Mouse (Mus musculus) cerebellum, adult (tissue): ENCODE data around the gene Sertad2.
A peak's percentile ranks its signal among the peaks of the same experiment; 100 is the strongest.

Experiments
- ATAC-seq: cut with Nextera tagmentation; 2 replicates; pipeline ENCODE4 v1.9.2; 2017; ENCODE audit warnings: mild to moderate bottlenecking, moderate library complexity, mixed read lengths; ENCODE audit not compliant: insufficient number of reproducible peaks, low FRiP score, low TSS enrichment

Gene Sertad2

DNA sequence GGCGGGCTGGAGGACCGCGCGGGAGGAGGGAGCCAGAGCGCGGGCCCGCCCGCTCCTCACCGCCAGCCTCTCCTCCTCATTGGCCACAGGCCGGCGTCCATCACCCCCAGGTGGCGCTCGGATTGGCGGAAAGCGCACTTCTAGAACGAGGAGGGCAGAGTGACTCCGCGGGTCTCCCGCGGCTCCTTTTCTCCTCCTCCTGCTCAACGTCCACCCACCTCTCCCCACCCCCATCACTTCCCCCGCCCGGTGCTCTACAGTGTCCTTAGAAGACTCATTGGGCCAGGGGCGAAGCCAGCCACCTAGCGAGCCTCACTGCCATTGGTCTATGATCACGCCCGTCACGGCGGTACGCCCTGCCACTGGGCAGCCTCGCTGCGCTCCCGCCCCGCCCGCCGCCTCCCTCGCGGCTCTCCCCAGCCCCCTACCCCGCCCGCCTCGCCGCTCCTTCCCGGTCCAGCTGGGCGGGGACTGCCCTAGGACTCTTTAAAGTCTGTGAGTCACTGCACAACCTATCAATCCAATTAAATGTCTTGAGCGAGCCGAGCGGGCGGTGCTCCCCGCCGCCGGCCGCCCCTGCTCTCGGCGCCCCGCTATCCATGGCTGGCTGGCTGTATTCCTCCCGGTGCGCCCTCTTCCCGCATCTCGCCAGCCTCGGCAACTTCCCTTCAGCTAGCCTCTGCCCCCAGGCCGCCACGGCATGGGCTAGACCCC lies at the start of gene Sertad2:
Sertad2 (plus strand) TSS at position 515 of the 714 bp plus-strand sequence.
- ATAC-seq: peak; percentile 96

DNA sequence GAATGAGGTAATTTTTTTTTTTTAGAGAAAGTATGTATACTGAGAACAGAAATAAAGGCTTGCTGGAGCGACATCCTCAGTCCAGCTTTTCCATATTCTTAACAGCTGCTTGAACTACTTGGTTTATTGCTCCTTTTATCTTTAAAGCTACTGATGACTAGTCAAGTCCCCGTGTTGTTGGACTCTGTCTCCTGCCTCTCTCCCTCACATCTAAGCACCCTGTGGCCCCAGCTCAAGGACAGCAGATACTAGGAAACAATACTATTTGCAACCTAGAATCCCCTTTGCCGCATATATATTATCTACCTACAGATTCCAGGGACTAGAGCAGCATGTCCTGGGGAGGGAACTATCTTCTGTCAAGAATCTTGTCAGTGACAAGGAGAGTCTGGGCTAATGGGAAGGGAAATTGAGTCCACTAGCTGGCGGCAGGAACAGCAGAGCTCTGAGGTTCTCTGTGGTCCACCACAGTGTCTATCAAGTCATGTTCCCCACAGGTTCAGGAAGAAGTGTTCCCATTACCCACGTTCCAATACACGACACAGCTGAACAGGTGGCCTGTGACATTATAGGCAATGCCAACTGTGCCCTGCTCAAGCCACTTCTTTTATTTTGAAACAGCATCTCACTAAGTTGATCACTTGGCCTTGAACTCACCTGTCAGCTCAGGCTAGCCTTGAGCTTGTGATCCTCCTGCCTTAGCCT lies 49.0 kb upstream of the Sertad2 start:
- no peak for ATAC-seq

GRCm38 (mm10) chr11:20500516-20500915 lies 42.5 kb upstream of the Sertad2 start:
- no peak for ATAC-seq

- no peak for ATAC-seq
Observed at GRCm38 (mm10) chr11:20501160-20501955, 41.7 kb upstream of the Sertad2 start.

GRCm38 (mm10) chr11:20513574-20513973 lies 29.5 kb upstream of the Sertad2 start:
- no peak for ATAC-seq

DNA sequence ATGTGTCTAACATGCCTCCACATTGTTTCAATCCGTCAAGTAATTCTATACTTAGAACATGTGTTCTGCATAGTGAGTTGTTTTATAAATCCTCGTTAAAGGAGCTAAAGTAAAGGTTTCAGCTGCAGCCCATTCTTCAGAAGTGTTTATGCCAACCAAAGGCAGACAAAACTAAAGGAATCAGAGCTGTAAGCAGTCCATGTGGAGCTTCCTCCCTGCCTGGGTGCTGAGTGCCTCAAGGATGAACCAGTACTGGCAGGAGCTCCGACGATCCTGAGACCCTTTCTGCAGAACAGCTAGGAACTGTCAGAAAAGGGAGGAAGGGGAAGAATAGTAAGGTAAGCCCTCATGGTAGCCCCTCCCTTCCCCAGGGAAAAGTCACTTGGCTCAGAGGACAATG lies 28.3 kb upstream of the Sertad2 start:
- no peak for ATAC-seq

DNA sequence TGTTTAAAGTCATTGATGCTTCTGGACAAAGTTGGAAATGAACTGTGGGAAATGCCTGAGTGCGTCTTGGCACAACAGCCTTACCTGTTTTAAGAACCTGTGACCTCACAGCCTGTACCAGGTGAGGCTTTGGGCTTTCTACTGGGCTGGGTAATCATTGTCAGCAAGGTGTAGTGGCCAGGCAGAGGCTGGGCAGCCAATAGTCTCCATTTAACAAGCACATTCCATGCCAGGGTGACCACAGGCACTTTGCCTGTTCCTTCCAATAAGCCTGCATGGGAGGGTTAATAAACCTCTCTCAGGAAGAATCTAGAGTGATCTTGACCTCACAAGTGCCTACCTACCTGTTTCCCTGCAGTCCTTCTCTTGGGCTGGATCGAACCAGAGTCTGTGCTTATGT lies 21.7 kb upstream of the Sertad2 start:
- ATAC-seq: no peak

DNA sequence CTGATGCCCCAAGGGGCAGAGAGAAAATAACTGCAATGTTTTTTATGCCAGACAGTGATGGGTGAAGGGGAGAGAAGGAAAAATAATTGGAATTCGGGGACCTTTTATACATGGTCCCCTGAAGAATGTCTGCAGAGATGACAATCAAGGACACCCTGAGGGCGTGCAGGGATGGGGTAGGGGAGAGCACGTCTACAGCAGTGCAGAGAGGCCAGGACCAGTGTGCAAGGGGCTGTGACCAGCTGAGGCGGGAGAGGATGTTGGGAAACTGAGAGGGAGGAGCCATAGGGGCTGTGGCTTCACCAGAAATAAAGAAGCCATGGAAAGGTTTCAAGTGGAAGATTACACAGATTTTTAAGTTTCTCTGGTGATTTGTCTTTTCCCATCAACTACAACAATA lies 20.3 kb upstream of the Sertad2 start:
- ATAC-seq: no peak

- ATAC-seq: no peak
Observed at GRCm38 (mm10) chr11:20524435-20524834, 18.6 kb upstream of the Sertad2 start.

DNA sequence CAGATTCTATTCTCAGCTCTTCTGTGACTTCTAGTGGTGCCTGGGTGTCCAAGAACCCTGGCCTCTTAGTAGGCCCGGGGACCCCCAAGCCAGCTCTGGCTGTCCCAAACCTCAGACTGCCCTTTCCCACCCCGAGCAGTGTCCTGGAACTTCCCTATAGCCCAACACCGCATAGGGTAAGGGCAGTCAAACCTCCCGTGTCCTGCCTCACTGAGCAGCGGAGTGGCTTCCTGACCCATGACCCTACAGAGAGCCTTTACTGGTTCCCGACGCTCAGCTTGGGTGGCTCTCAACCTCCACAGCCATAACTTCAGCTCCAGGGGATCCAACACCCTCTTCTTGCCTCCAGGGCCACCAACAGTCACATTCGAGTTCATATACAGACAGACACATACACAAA lies 17.1 kb upstream of the Sertad2 start:
- no peak for ATAC-seq

DNA sequence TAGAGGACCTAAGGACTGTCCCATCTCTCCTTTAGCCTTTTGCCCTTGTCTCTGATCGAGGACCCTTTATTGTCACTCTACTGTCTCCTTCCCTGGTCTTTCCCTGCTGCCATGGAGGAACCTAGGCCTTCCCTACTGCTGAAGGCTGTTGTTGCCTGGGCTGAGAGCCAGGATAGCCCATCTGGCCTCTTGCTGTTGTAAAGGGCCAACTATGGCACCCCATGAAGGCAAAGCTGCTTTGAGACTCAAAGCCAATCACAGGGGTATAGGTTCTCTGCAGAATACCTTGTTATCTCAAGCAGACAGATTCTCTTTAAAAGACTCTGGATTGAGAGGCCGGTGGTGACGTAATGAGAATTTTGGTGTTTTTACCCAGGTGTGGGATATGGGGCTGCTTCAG lies 15.2 kb upstream of the Sertad2 start:
- peak; percentile 53 for ATAC-seq

GRCm38 (mm10) chr11:20531682-20531991 lies 11.4 kb upstream of the Sertad2 start:
- ATAC-seq: no peak

DNA sequence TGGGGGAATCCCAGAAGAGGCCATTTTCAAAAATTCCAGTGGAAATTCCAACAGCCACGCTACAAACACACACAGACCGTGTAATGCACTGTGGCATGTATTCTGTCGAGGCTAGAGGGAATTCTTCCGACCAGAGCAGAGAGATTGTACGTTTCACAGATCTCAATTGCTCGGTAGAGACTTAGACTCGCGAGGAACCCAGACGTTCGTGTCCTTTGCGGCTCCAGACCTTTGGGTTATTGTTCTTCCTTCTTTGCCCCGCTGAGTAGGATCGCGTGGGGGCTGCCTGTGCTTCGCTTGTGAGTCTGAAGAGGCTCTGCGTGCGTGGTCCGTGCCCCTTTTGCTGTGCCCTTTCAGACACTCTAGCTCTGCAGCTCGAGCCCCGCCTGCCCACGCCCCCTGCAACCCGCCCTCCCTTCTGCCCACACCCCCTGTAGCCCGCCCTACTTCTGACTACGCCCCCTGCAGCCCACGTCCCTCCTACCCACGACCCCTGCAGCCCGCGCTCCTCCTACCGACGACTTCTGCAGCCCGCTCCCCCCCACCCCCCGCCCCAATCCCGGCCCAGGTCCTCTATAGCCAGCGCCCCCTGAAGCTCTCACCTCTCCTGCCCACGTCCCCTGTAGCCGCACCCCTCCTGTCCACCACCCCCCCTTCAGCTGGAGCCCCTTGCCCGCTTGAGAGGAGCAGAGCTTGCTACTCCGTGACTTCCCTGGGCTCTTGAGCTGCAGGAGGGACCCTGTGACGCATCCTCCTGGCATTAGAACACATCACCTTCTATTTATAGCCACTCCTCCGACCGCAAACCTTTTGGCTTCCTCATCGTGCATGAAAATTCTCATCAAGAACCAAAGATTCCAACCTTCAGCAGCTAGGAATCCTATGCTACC lies 10.8 kb upstream of the Sertad2 start:
- ATAC-seq: peak; percentile 69

DNA sequence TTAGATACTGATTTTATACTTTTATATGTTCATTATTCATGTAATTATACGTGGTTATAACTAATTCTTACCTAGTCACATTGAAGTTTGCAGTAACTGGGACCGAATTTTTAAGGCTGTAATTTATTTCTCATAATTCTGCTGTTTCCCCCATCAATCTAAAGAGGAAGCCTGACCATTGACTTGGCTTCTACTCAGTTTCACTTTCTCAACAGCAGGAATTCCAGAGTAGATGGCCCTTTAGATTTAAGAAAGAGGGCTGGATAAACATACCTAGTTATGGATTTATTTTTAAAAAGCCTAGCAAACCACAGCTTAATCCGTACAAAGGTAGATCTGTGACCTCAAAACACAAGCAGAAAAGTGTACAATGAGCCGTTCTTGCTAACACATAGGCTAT lies 9.8 kb upstream of the Sertad2 start:
- ATAC-seq: no peak

GRCm38 (mm10) chr11:20537221-20537620 lies 5.8 kb upstream of the Sertad2 start:
- no peak for ATAC-seq

DNA sequence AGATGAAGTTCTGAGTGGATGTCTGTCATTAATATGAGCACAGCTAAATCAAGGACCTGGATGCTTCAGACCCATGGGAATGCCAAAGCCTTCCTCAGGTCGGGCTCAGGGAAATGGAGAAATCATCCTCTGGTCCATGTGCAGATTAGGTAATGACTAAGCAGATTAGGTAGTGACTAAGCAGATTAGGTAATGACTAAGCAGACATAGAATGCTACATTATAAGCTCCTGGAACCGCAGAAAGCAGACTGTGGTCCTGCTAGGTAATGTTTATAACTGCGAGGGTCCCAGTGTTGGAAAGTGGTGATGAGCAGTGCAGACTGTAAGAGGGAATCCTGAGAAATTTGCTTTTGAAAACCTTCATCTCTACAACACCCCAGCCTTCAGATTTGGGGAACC lies 4.6 kb upstream of the Sertad2 start:
- no peak for ATAC-seq

DNA sequence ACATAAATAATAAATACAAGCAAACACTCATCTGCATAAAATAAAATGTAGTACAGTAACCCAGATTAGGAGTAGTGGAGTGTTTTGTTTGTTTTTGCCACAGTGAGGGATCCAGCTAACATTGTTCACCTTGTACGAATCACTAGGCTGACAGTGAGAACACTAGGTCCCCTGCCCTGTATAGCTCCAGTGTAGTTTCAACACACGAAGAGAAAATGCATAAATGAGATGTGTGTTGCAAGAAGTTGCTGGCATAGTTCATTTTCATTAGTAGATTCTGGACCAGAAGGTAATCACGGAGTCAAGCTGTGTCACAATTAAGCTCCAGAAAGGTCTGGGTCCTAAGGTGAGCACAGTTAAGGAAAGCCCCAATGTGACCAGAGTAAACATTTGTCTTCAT lies 1.8 kb upstream of the Sertad2 start:
- no peak for ATAC-seq

DNA sequence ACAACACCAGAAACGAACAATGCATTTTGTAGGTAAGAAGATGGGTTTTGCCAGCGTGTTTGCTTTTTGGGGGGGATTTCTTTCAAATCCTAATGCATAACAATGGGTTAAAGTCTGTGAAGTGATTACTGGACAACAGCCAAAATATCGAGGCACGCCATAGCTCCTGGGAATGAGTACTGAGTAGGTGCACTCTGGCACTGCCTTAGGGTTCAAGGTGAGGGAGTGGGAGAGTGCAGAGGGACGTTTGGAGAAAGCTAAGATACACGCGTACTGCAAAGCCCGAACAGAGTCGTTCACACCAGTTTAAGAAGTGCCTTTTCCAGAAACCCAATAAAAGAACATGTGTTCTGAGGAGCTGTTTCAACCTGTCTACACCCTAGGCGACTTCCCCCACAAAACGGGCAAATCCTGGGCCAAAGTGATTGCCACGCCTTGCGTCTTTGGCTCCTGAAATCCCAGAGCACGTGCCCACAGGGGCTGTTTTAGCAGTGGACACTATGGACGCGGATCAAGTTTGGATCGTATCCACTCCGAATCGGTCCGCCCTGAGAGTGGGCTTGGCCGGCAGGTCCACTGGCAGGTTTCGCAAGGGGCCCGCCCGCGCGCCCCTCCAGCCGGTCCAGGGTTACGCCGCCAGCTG lies 937 bp upstream of the Sertad2 start:
- 0 out of 2 replicates have a peak, but pooled peaks have one; percentile 7 for ATAC-seq

DNA sequence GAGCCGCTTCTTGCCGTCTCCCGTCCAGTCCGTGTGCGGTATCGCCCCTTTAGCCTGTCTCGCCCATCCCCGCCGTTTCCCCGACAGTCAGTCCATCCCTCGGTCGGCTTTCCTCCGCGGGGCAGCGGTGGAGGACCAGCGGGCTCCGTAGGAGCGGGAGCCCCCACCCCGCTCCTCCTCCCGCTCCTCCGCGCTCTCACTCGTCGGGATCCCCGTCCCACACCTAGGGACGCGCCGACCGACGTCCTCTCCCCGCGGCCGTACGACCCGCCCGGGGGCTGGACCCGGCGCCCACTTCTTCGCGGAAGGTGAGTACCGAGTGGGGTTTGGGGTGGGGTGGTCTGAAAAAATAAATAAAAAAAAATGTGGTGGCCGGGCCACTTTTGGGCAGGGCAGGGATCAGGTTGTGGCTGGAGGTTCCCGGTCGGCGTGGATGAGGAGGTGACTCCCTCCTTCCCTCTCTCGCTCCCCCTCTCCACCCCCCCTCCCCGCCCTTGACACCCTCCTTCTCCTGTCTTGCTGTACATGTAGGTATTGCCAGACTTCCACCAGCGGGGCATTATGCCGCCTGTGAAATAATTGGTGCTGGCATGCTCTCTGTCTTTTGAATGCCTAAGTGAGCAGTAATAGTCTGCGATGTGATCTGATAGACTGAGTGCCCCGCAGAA lies 534 bp downstream of the Sertad2 start:
- peak; percentile 17 for ATAC-seq
